Mouse (Mus musculus): ENCODE data around the gene Hsph1. TPM values are rescaled to one million over a fixed set of nuclear protein-coding genes. Genes with fewer than 3 reads are reported as not detected.

Gene Hsph1
- polyA plus RNA-seq, 1 experiment from 2014 or later: 45.2 TPM

- 54% methylated on average over 9 of the region's 9 CpGs for WGBS (ENCODE audit: insufficient replicate concordance)
- ATAC-seq (ENCODE audit: low read depth): no peak
These were observed 22.7 kb upstream of the Hsph1 start for GRCm38 (mm10) chr5:149658741-149659413.

GRCm38 (mm10) chr5:149658022-149658421, 21.8 kb upstream of the Hsph1 start:
- no peak for DNase-seq
- Histone ChIP-seq H3K9ac (no peak overlapping the region), H3K27me3 (no peaks in the 10 kb centered on the region), H3K27ac (no peak overlapping the region), H3K4me3 (replicated peaks) (no peak overlapping the region), H3K9me3 (replicated peaks) (peaks cover 5% of the 10 kb centered on the region; the same call in 1 of the 2 replicates), H3K36me3 (no peaks in the 10 kb centered on the region), H3K4me2 (no peak overlapping the region), H3K4me1 (replicated peaks) (no peaks in the 10 kb centered on the region)
- ATAC-seq (ENCODE audit: low read depth): no peak
- WGBS (ENCODE audit: insufficient replicate concordance): 36% methylated on average over 3 of the region's 3 CpGs

More at GRCm38 (mm10) chr5:149658741-149659413, 22.7 kb upstream of the Hsph1 start:
- Histone ChIP-seq H3K4me2 (no peak overlapping the region), H3K27ac (no peak overlapping the region), H3K9ac (no peak overlapping the region), H3K4me1 (replicated peaks) (no peaks in the 10 kb centered on the region), H3K9me3 (replicated peaks) (peaks cover 5% of the 10 kb centered on the region; the same call in 1 of the 2 replicates), H3K27me3 (no peaks in the 10 kb centered on the region), H3K4me3 (replicated peaks) (no peak overlapping the region), H3K36me3 (no peaks in the 10 kb centered on the region)
- no peak for DNase-seq

GRCm38 (mm10) chr5:149655636-149656035, 19.5 kb upstream of the Hsph1 start:
- WGBS (ENCODE audit: insufficient replicate concordance): 84% methylated on average over 9 of the region's 9 CpGs
- Histone ChIP-seq H3K4me2 (no peak overlapping the region), H3K4me1 (replicated peaks) (peaks cover 2% of the 10 kb centered on the region), H3K9me3 (replicated peaks) (no peaks in the 10 kb centered on the region), H3K9ac (no peak overlapping the region), H3K36me3 (no peaks in the 10 kb centered on the region), H3K27me3 (no peaks in the 10 kb centered on the region), H3K27ac (no peak overlapping the region), H3K4me3 (replicated peaks) (no peak overlapping the region)
- DNase-seq (no peak), ATAC-seq (ENCODE audit: low read depth) (no peak)

GRCm38 (mm10) chr5:149650179-149650553, 14.0 kb upstream of the Hsph1 start:
- WGBS (ENCODE audit: insufficient replicate concordance): 56% methylated on average over 4 of the region's 4 CpGs
- Histone ChIP-seq H3K9me3 (replicated peaks) (no peaks in the 10 kb centered on the region), H3K4me2 (peak overlapping the region; percentile 57), H3K27ac (peak overlapping the region; percentile 91), H3K4me1 (replicated peaks) (peaks cover 48% of the 10 kb centered on the region), H3K4me3 (replicated peaks) (no peak overlapping the region), H3K27me3 (no peaks in the 10 kb centered on the region), H3K9ac (peak overlapping the region; percentile 15), H3K36me3 (no peaks in the 10 kb centered on the region)
- DNase-seq (no peak), ATAC-seq (ENCODE audit: low read depth) (no peak)

GRCm38 (mm10) chr5:149649499-149650178, 13.5 kb upstream of the Hsph1 start:
- no peak for DNase-seq
- peak overlapping the region; percentile 91 for H3K27ac ChIP-seq
- H3K9me3 ChIP-seq (replicated peaks): no peaks in the 10 kb centered on the region
- WGBS (ENCODE audit: insufficient replicate concordance): 47% methylated on average over 14 of the region's 14 CpGs
- H3K4me1 ChIP-seq (replicated peaks): peaks cover 50% of the 10 kb centered on the region
- peak overlapping the region; percentile 57 for H3K4me2 ChIP-seq
- ATAC-seq (ENCODE audit: low read depth): peak; percentile 49
- H3K27me3 ChIP-seq: no peaks in the 10 kb centered on the region
- peak overlapping the region; percentile 15; the same call in 1 of the 2 replicates for H3K4me3 ChIP-seq (replicated peaks)
- H3K36me3 ChIP-seq: no peaks in the 10 kb centered on the region
- peak overlapping the region; percentile 50 for H3K9ac ChIP-seq

- Histone ChIP-seq H3K27me3 (no peaks in the 10 kb centered on the region), H3K4me1 (replicated peaks) (peaks cover 50% of the 10 kb centered on the region), H3K9ac (peak overlapping the region; percentile 50), H3K36me3 (no peaks in the 10 kb centered on the region), H3K4me2 (peak overlapping the region; percentile 57), H3K9me3 (replicated peaks) (no peaks in the 10 kb centered on the region), H3K27ac (peak overlapping the region; percentile 91), H3K4me3 (replicated peaks) (peak overlapping the region; percentile 15)
- ATAC-seq (ENCODE audit: low read depth) (peak; percentile 95), DNase-seq (peak; percentile 75)
- 12% methylated on average over 6 of the region's 6 CpGs for WGBS (ENCODE audit: insufficient replicate concordance)
These were observed 12.8 kb upstream of the Hsph1 start for GRCm38 (mm10) chr5:149648895-149649406.

- H3K4me2 ChIP-seq: peak overlapping the region; percentile 57
- no peak for DNase-seq
- H3K27ac ChIP-seq: peak overlapping the region; percentile 91
- peaks cover 57% of the 10 kb centered on the region for H3K4me1 ChIP-seq (replicated peaks)
- no peak overlapping the region for H3K4me3 ChIP-seq (replicated peaks)
- ATAC-seq (ENCODE audit: low read depth): no peak
- no peaks in the 10 kb centered on the region for H3K9me3 ChIP-seq (replicated peaks)
- 44% methylated on average over 4 of the region's 4 CpGs for whole genome bisulfite sequencing (ENCODE audit: insufficient replicate concordance)
- H3K9ac ChIP-seq: peak overlapping the region; percentile 49
- H3K27me3 ChIP-seq: no peaks in the 10 kb centered on the region
- no peaks in the 10 kb centered on the region for H3K36me3 ChIP-seq
These were observed 12.0 kb upstream of the Hsph1 start for GRCm38 (mm10) chr5:149648196-149648595.

GRCm38 (mm10) chr5:149647367-149648115, 11.4 kb upstream of the Hsph1 start:
- Histone ChIP-seq H3K4me2 (no peak overlapping the region), H3K4me1 (replicated peaks) (peaks cover 60% of the 10 kb centered on the region), H3K27ac (peak overlapping the region; percentile 91), H3K27me3 (no peaks in the 10 kb centered on the region), H3K9me3 (replicated peaks) (no peaks in the 10 kb centered on the region), H3K9ac (peak overlapping the region; percentile 49; the same call in 1 of the 2 replicates), H3K4me3 (replicated peaks) (no peak overlapping the region), H3K36me3 (no peaks in the 10 kb centered on the region)
- DNase-seq (no peak), ATAC-seq (ENCODE audit: low read depth) (no peak)
- WGBS (ENCODE audit: insufficient replicate concordance): 72% methylated on average over 8 of the region's 8 CpGs

- Histone ChIP-seq H3K4me2 (peak overlapping the region; percentile 29; the same call in 1 of the 2 replicates), H3K4me3 (replicated peaks) (no peak overlapping the region), H3K36me3 (no peaks in the 10 kb centered on the region), H3K27me3 (no peaks in the 10 kb centered on the region), H3K9ac (peak overlapping the region; percentile 8; the same call in 1 of the 2 replicates), H3K9me3 (replicated peaks) (no peaks in the 10 kb centered on the region), H3K27ac (no peak overlapping the region), H3K4me1 (replicated peaks) (peaks cover 47% of the 10 kb centered on the region)
- DNase-seq: no peak
- no peak for ATAC-seq (ENCODE audit: low read depth)
- WGBS (ENCODE audit: insufficient replicate concordance): 68% methylated on average over 11 of the region's 11 CpGs
These were observed 6.8 kb upstream of the Hsph1 start for GRCm38 (mm10) chr5:149642783-149643509.

- Histone ChIP-seq H3K27me3 (no peaks in the 10 kb centered on the region), H3K4me2 (peak overlapping the region; percentile 29; the same call in 1 of the 2 replicates), H3K27ac (peak overlapping the region; percentile 27; the same call in 1 of the 2 replicates), H3K9ac (no peak overlapping the region), H3K9me3 (replicated peaks) (no peaks in the 10 kb centered on the region), H3K36me3 (no peaks in the 10 kb centered on the region), H3K4me3 (replicated peaks) (no peak overlapping the region), H3K4me1 (replicated peaks) (peaks cover 42% of the 10 kb centered on the region)
- ATAC-seq (ENCODE audit: low read depth): peak; percentile 42; the same call in 1 of the 2 replicates
- 54% methylated on average over 6 of the region's 6 CpGs for WGBS (ENCODE audit: insufficient replicate concordance)
- peak; percentile 32 for DNase-seq
These were observed 6.2 kb upstream of the Hsph1 start for GRCm38 (mm10) chr5:149642366-149642765.
